Mouse (Mus musculus) 416B (cell line): ENCODE data around the gene Nlrp4f.

ENCODE experiments used
- DNase-seq: peaks from one replicate; pipeline ENCODE4 v3.0.0; 2011; ENCODE audit warnings: low read depth

Gene Nlrp4f

DNA sequence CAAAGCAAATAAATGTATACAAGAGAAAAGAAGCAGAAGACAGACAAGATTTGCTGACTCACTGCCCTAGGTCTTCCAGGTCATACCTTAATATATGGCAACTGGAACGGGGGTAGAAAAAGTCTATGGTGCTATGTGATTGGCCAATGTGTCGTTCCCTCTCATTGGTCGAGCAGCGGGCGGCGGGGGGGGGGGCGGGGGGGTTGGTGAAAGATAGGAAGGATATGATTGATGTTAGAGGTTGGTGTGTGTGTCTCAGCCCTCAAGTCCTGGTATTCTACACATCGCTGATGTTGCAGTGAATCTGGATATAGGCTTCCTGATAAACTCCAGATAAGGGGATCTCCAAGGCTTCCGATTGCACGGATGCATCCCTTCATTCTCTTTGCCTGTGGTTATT, at the start of gene Nlrp4f:
Gene Nlrp4f, minus strand, starts transcription at position 101 of the 400 bp plus-strand sequence.
- no peak for DNase-seq

DNA sequence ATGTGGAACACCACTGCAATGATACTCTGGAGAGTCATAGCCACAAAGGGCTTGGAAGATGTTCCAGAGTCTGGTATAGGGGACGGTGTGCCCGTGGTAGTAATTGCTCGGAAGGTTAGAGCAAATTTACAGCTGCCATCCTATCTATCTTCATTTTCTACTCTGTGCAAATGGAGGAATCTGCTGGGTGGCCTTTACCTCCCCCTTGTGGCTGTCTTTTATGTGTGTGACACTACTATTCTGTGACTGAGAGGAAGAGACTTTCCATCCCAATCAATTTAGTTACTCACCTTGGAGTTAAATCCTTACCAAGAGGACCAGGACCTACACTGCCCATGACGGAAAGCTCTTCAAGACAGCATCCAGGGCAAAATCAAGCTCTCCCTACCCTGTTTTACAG, 37.5 kb upstream of the Nlrp4f start:
- DNase-seq: peak; percentile 34

DNA sequence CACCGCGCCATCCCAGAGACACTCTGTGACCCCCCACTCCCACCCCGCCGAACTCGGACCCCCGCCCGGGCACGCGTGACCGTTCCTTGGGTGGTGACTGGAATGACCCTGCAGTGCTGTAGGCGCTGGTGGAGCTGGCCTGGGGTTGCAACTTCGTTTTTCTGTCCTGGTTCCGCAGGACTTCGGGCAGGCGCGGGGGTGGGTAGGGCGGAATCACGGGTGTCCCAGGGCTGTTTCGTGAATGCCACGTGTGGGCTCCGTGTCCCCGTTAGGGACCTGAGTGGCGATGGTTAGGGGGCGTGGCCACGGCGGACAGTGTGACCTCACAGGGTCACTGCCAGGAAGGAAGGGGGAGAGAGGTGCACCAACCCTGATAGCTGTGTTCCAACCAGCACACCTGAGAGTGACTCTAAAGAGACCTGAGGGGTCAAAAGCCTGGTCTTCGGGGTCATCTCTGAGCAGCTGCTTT, 36.6 kb upstream of the Nlrp4f start:
- peak; percentile 10 for DNase-seq

DNA sequence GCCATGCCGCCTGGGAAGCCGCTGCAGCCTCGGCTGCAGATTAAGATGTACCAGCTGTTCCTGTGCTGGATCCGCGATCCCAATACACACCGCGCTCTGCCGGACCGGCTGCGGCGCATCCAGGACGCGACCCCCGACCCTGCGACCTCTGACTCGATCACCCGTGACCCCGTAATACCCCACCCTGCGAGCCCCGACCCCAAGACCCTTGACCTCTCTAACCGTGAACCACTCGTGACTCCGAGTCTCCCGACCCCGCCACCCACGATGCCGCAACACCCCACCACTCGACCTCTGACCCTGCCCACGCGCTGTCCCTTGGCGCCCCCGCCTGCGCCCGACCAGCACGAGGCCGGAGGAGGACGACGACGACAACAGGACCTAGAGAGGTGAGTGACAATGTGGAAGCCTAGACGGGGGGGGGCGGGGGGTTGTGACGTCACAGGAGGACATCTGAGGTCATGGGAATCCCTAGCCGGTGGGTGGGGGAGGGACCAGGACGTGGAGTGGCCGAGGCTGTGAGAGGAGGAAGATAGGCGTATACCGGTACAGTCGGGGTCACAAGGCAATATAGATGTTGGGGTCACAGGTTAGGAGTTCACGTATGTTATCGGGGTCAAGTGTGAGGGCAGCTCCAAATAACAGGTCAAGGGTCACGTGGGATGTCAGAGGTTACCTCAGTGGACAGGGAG, 36.0 kb upstream of the Nlrp4f start:
- peak; percentile 50 for DNase-seq

DNA sequence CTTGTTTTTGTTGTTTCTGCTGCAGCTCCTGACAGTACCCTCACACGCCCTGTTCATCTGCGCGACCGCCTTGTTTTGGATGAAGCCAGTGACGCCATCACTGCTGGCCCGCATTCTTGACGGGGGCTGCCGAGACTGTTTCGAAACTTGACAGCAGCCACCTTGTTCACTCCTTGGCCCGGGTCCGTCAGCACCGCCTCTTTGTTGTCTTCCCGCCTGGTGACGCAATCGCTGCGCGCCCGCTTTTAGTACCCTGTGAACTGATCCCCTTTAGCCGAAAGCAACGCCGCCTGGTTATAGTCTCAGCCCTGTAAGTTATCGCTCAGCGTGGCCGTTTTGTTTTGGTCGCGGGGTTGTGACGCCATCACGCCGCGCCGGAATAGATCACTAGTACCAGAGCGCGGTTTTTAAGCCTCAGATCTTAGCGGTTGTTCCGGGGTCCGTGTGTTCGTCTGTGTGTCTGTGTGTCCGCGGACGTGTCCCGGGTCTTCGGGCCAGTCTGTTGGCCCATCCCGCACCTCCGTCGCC, 35.4 kb upstream of the Nlrp4f start:
- peak; percentile 96 for DNase-seq

DNA sequence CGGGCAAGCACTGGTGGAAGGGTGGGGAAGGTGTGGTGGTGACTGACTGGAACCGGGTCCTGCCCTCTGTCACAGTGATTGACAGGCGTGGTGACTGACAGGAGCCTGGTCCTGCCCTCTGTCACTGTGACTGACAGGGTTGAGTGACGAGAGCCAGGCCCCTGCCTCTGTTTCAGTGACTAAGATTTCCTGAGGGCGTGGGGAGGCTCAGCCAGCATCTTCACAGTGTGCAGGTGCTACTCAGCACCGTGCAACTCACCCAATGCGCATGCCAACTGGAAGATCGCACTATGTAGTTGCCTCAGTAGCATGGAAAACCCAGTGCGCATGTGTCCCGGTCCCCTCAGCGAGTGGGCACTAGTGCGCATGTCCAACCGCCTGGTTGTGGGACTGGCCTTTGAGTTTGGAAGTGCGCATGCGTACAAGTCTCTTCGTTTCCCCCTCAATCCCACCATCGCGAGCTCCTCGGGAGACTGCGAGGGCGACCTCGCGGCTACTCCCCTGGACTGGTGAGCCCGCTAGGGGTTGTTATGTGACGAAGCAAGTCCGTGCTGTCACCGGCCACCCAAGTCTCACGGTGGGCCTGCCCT, 34.8 kb upstream of the Nlrp4f start:
- DNase-seq: peak; percentile 97

DNA sequence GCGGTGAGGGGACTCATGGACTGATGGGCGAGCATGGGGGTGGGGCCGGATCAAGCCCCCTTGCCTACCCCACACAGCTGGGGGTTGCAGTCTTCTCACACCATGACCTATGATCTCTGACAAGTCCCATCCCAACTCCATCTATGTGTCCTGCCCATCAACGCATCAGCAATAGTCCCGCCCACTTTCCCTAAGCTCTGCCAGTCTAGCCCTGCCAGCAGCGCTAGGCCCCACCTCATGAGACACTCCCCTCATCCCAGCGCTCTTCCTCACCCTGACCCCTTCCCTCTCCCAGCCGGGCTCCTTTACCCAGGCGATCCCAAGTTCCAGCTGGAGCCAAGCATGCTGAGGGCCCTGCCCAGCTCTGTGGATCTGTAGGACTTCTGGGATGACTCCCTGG, 31.4 kb upstream of the Nlrp4f start:
- DNase-seq: no peak

DNA sequence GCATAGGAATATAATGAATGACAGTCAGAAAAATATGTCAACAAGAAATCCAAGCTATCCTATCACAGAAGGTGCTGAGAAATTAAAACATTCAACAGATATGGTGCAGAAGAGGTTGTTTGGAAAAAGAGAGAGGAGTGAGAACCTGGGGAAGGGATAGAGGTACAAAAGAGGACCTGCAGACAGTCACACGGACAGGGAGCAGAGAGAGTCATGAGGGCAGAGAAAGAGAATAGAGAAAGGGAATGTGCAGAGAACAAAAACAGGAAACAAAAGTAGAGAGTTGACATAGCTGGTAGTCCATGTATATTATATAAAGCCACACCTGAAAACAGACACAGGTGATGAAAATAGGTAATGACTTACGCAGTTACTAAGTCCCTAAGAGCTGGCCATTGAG, 20.9 kb upstream of the Nlrp4f start:
- no peak for DNase-seq

DNA sequence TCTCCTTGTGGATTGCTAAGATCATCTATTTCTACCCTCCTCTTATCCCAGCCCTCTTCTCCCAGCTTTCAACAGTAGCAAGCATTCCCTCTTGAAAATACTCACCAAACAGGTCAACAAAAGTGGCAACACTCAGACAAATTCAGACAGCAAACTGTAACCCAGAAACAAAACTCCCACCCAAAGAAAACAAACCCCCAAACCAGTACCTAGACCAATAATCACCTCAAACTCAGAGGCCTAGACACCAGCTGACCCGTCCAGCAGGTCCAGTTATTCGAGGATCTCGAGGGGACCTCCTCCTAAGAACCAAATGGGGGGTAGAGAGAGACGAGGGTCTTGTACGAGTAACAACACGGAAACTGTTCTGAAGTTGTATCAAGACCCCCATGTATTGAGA, 20.2 kb upstream of the Nlrp4f start:
- no peak for DNase-seq

DNA sequence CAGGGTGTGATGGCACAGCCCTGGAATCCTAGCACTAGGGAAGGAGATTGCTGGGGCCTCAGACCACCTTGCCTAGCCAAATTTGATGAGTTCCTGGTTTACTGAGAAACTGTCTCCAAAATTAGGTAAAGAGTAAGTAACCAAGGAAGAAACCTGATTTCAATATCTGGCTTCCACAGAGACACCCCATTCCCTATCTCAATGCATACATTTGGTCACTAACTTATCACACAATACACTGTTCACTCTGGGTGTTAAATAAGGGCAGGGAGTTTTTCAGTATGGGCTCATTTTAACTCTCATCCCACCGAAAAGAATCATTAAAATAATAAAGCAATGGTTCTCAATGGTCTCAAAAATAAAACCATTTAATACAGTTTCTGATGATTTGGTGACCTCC, 5.1 kb downstream of the Nlrp4f start:
- no peak for DNase-seq

DNA sequence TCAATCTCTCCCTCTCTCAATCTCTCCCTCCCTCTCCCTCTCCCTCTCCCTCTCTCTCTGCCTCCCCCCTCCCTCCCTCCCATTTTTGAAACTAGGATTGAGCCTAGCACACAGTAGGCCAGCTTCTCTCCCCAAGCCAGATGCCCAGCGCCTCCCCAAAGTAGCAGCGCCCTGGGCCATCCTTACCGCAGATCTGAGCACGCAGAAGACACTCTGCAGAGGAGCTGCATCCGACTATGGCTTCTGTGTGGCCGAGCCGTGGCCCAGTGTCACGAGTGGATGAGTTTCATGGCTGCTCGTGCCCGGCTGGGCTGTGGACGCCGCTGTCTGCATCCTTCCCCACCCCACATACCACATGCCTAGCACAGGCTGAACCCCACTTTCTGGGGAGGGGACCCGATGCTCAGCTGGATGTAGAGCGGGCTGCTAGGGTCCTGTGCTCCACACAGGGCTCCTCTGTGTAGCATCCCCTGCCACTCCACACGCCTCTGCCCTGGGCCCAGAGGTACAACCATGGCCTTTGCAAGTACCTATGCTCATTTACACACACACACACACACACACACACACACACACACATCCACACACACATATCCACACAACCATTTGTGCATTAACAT, 29.2 kb downstream of the Nlrp4f start:
- DNase-seq: no peak

DNA sequence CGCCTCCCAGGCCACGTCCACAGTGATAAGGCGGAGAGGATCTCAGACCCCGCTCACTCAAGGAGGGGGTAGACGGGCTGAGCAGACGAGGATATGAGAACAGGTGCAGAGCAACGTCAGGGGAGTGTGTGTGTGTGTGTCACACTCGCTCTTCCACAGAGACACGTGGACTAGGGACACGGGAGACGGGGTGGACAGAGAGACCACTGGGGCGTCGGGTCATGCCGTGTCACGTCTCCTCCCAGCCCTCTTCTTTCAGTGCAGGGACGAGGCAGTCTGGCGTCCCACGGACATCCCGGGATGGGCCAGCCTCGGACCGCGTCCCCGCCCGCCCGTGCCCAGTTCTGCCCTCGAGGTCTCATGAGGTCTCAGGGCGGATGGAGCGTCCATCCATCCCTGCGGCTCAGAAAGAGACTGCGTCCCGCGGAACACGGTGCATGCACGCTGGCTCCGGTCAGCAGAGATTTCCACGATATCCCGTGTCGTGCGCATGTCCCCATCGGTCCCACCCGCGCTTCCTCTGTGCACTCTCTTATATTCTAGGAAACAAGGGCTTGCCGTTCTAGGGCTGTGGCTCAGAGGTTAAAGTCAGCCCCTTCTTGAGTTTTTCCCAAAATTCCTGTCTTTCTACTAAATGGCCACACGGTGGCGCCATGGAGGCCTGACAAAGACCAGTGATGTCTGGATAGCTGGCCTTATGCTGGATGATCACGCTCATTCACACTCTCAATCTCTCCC, 29.9 kb downstream of the Nlrp4f start:
- peak; percentile 64 for DNase-seq

DNA sequence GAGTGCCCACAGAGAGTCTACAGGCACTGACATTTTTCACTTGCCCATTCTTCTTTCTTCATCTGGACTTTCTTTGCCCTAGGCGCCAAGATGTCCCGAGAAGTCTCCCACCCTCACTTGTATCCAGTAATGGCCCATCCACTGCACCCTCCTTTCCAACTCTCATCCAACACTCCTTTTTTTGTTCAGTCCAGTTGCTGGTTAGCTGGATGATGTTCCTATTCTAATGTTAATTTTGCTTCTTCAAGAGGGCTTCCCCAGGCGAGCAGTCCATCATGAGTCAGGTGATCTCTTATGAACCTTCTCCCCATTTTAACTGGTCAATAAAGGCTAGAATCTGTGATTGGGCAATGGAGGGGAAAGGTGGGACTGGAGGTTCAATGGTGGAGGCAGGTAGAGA, 31.7 kb downstream of the Nlrp4f start:
- no peak for DNase-seq

DNA sequence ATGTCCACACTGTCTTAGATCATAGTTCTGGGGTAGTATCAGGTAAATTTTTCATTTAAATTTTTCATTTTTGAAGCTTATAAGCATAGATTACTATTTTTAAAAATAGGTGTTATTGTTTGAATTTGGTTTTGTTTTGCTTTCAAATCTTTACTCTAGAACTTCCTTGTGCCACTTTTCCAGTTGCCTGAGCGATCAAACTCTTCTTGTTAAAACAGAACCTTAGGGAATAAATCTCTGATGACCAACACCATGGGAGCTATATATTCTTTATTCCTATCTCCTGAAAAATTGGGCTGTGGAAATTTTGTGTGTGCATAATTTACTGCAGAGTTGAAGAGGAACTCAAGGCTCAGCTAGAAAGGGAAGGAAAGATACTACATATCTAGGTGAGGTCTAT, 55.8 kb downstream of the Nlrp4f start, which contains the start of gene Olfr466:
Gene Olfr466, plus strand, starts transcription at position 301 of the 400 bp plus-strand sequence.
- no peak for DNase-seq

DNA sequence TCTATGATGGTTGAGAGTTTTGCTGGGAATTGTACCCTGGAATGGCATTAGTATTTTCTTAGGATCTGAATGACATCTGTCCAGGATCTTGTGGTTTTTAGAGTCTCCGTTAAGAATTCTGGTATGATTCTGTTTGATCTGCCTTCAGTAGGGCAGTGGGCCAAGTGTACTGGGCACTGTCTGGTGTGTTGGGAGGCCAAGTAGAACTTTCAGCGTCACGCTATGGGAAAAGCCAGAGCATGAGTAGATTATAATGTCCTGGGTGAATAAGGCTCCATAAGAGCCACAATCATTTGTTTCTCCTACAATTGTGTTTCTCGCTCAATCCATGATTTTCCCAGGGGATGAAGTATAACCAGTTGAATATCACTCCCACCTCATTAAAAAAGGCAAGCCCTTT, 68.0 kb downstream of the Nlrp4f start, which contains the start of gene Olfr465-ps1:
Gene Olfr465-ps1, plus strand, starts transcription at position 301 of the 400 bp plus-strand sequence.
- DNase-seq: no peak
